Comparison of ENCODE assay signal across 22 mouse cellular contexts in genomic region chr5:136605144-136605543, GRCm38 (mm10).
"Had no signal": no experiment of that assay in that cellular context is flagged by ENCODE, and none has a peak within 500 bp of the region (broad histone marks: within the 10 kb centered on the region; RNA-seq: fewer than 3 reads in every experiment).

No protein-coding gene starts in this region.

- H3K9ac ChIP-seq: intestine, embryonic 15.5 days; kidney, embryonic 15.5 days; limb, embryonic 13.5 days; liver, embryonic 13.5 days; lung, embryonic 15.5 days; midbrain, embryonic 12.5 days; midbrain, embryonic 15.5 days; neural tube, embryonic 13.5 days had no signal

- H3K36me3 ChIP-seq: intestine, embryonic 15.5 days; kidney, embryonic 15.5 days; limb, embryonic 10.5 days; limb, embryonic 13.5 days; liver, embryonic 13.5 days; lung, embryonic 15.5 days; midbrain, embryonic 12.5 days; midbrain, embryonic 15.5 days; neural tube, embryonic 13.5 days had no signal

- H3K27me3 ChIP-seq: intestine, embryonic 15.5 days; kidney, embryonic 15.5 days; liver, embryonic 13.5 days; lung, embryonic 15.5 days; midbrain, embryonic 12.5 days; midbrain, embryonic 15.5 days; neural tube, embryonic 13.5 days had no signal

- H3K4me1 ChIP-seq: intestine, embryonic 15.5 days; limb, embryonic 10.5 days; limb, embryonic 13.5 days; midbrain, embryonic 12.5 days; midbrain, embryonic 15.5 days; neural tube, embryonic 13.5 days had no signal

- DNase-seq: kidney, adult 11 months; kidney, adult 8-10 months; kidney, postnatal 10 days; kidney, postnatal 4 days; liver; liver, embryonic 13.5 days; lung, postnatal 10 days; lung, postnatal 36 days; right cerebral cortex, adult 18-20 months; right cerebral cortex, postnatal 14 days; right cerebral cortex, postnatal 4 days; thymus, postnatal 25 days had no signal

- H3K4me2 ChIP-seq: intestine, embryonic 15.5 days; kidney, embryonic 15.5 days; limb, embryonic 13.5 days; liver, embryonic 13.5 days; lung, embryonic 15.5 days; midbrain, embryonic 12.5 days; midbrain, embryonic 15.5 days; neural tube, embryonic 13.5 days had no signal

- H3K27ac ChIP-seq: intestine, embryonic 15.5 days; kidney, embryonic 15.5 days; limb, embryonic 10.5 days; limb, embryonic 13.5 days; liver, embryonic 13.5 days; lung, embryonic 15.5 days; midbrain, embryonic 12.5 days; midbrain, embryonic 15.5 days; neural tube, embryonic 13.5 days had no signal

- ATAC-seq: intestine, embryonic 15.5 days; midbrain, embryonic 15.5 days had no signal

- H3K4me3 ChIP-seq: intestine, embryonic 15.5 days; kidney, embryonic 15.5 days; limb, embryonic 10.5 days; limb, embryonic 13.5 days; liver, embryonic 13.5 days; lung, embryonic 15.5 days; megakaryocyte, embryonic 14.5 days; midbrain, embryonic 12.5 days; midbrain, embryonic 15.5 days; myocyte; neural tube, embryonic 13.5 days had no signal

- H3K9me3 ChIP-seq: intestine, embryonic 15.5 days; kidney, embryonic 15.5 days; limb, embryonic 10.5 days; limb, embryonic 13.5 days; liver, embryonic 13.5 days; lung, embryonic 15.5 days; megakaryocyte, embryonic 14.5 days; midbrain, embryonic 12.5 days; midbrain, embryonic 15.5 days; neural tube, embryonic 13.5 days had no signal
